Mouse (Mus musculus): ENCODE measurements at regions not wholly inside any gene's neighbourhood (a gene's known extent, or its start where the extent isn't known, plus 50 kb on each side); places are given as distances from the start of the nearest gene placed in this dataset.

DNA sequence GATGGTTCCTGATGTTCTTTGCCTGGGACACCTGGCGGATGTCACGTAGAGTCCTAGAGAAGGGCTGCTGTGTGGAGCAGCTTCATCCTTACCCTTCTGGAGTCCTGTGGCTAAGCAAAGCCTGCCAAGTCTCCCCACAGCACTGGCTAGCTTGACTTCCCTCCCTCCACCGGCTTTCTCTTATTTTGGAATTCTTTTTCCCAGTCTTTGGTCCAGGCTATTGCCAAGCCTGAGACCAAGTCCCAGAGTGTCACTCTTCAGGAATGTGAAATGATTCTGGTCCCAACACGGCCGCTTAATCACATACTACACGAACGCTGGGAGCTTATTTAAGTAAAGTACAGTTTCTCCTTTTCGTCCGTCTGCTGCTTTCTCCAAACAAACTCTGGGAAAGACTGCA is 146.4 kb downstream of the Fndc1 start:
- no peaks in the 10 kb centered on the region for H3K4me1 ChIP-seq
- WGBS: 93% methylated on average over 9 of the region's 9 CpGs
- no peaks in the 10 kb centered on the region for H3K27me3 ChIP-seq (ENCODE audit: poor library complexity, severe bottlenecking)
- no peak for DNase-seq (ENCODE audit: extremely low spot score, low spot score)
- H3K4me3 ChIP-seq: no peak overlapping the region
- no peaks in the 10 kb centered on the region for H3K9me3 ChIP-seq
- no peak overlapping the region for H3K27ac ChIP-seq
- no peaks in the 10 kb centered on the region for H3K36me3 ChIP-seq (replicated peaks)

- no peak overlapping the region for H3K27ac ChIP-seq
- no peak overlapping the region for H3K4me3 ChIP-seq
- H3K4me1 ChIP-seq: no peaks in the 10 kb centered on the region
- no peaks in the 10 kb centered on the region for H3K9me3 ChIP-seq
- DNase-seq (ENCODE audit: extremely low spot score, low spot score): no peak
- no peaks in the 10 kb centered on the region for H3K36me3 ChIP-seq (replicated peaks)
- H3K27me3 ChIP-seq (ENCODE audit: poor library complexity, severe bottlenecking): no peaks in the 10 kb centered on the region
These were observed 147.3 kb downstream of the Fndc1 start for GRCm38 (mm10) chr17:7679786-7680185.

- H3K27ac ChIP-seq: no peak overlapping the region
- no peaks in the 10 kb centered on the region for H3K27me3 ChIP-seq (ENCODE audit: poor library complexity, severe bottlenecking)
- no peaks in the 10 kb centered on the region for H3K36me3 ChIP-seq (replicated peaks)
- no peaks in the 10 kb centered on the region for H3K9me3 ChIP-seq
- DNase-seq (ENCODE audit: extremely low spot score, low spot score): no peak
- WGBS: 88% methylated on average over 9 of the region's 9 CpGs
- H3K4me1 ChIP-seq: no peaks in the 10 kb centered on the region
- no peak overlapping the region for H3K4me3 ChIP-seq
These were observed 148.2 kb downstream of the Fndc1 start for GRCm38 (mm10) chr17:7678898-7679297.

- no peaks in the 10 kb centered on the region for H3K27me3 ChIP-seq (ENCODE audit: poor library complexity, severe bottlenecking)
- 94% methylated on average over 7 of the region's 7 CpGs for WGBS
- H3K36me3 ChIP-seq (replicated peaks): no peaks in the 10 kb centered on the region
- H3K4me1 ChIP-seq: no peaks in the 10 kb centered on the region
- H3K9me3 ChIP-seq: no peaks in the 10 kb centered on the region
- H3K4me3 ChIP-seq: no peak overlapping the region
- no peak for DNase-seq (ENCODE audit: extremely low spot score, low spot score)
- H3K27ac ChIP-seq: no peak overlapping the region
These were observed 149.3 kb downstream of the Fndc1 start for GRCm38 (mm10) chr17:7677796-7678195.

DNA sequence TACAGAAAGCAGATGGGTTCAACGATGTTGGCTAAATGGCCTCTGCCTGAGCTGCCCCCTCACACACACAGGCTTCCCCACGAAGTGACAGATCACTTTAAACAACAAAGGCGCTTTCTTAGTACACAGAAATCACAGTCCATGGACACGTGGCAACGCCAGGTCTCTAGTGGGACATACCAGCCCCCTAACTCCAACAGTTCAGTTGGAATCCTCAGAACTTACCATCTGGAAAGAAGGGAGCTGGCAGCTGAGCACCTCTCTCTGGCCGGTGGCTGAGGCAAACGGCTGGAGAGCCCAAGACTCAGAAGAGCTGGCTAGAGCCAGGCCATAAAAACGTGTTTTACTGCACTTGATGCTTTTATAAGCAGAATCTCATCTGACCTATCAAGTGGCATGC is 149.8 kb downstream of the Fndc1 start:
- Histone ChIP-seq H3K4me3 (no peak overlapping the region), H3K9me3 (no peaks in the 10 kb centered on the region), H3K36me3 (replicated peaks) (no peaks in the 10 kb centered on the region), H3K27ac (no peak overlapping the region), H3K27me3 (ENCODE audit: poor library complexity, severe bottlenecking) (no peaks in the 10 kb centered on the region), H3K4me1 (no peaks in the 10 kb centered on the region)
- no peak for DNase-seq (ENCODE audit: extremely low spot score, low spot score)
- WGBS: 89% methylated on average over 8 of the region's 8 CpGs

GRCm38 (mm10) chr17:7676776-7677175 is 150.3 kb downstream of the Fndc1 start:
- no peaks in the 10 kb centered on the region for H3K4me1 ChIP-seq
- no peaks in the 10 kb centered on the region for H3K36me3 ChIP-seq (replicated peaks)
- H3K4me3 ChIP-seq: no peak overlapping the region
- no peaks in the 10 kb centered on the region for H3K27me3 ChIP-seq (ENCODE audit: poor library complexity, severe bottlenecking)
- DNase-seq (ENCODE audit: extremely low spot score, low spot score): no peak
- H3K27ac ChIP-seq: no peak overlapping the region
- no peaks in the 10 kb centered on the region for H3K9me3 ChIP-seq
- 85% methylated on average over 2 of the region's 2 CpGs for WGBS

- H3K27me3 ChIP-seq (ENCODE audit: poor library complexity, severe bottlenecking): no peaks in the 10 kb centered on the region
- H3K4me1 ChIP-seq: no peaks in the 10 kb centered on the region
- H3K27ac ChIP-seq: no peak overlapping the region
- no peaks in the 10 kb centered on the region for H3K9me3 ChIP-seq
- WGBS: 89% methylated on average over 2 of the region's 2 CpGs
- no peak for DNase-seq (ENCODE audit: extremely low spot score, low spot score)
- H3K4me3 ChIP-seq: no peak overlapping the region
- H3K36me3 ChIP-seq (replicated peaks): no peaks in the 10 kb centered on the region
These were observed 152.6 kb downstream of the Fndc1 start for GRCm38 (mm10) chr17:7674511-7674910.

- no peak overlapping the region for H3K27ac ChIP-seq
- WGBS: 70% methylated on average over 3 of the region's 3 CpGs
- H3K9me3 ChIP-seq: no peaks in the 10 kb centered on the region
- no peak for DNase-seq (ENCODE audit: extremely low spot score, low spot score)
- H3K36me3 ChIP-seq (replicated peaks): no peaks in the 10 kb centered on the region
- no peak overlapping the region for H3K4me3 ChIP-seq
- peaks cover 16% of the 10 kb centered on the region for H3K4me1 ChIP-seq
- no peaks in the 10 kb centered on the region for H3K27me3 ChIP-seq (ENCODE audit: poor library complexity, severe bottlenecking)
These were observed 159.3 kb downstream of the Fndc1 start for GRCm38 (mm10) chr17:7667826-7668225.

DNA sequence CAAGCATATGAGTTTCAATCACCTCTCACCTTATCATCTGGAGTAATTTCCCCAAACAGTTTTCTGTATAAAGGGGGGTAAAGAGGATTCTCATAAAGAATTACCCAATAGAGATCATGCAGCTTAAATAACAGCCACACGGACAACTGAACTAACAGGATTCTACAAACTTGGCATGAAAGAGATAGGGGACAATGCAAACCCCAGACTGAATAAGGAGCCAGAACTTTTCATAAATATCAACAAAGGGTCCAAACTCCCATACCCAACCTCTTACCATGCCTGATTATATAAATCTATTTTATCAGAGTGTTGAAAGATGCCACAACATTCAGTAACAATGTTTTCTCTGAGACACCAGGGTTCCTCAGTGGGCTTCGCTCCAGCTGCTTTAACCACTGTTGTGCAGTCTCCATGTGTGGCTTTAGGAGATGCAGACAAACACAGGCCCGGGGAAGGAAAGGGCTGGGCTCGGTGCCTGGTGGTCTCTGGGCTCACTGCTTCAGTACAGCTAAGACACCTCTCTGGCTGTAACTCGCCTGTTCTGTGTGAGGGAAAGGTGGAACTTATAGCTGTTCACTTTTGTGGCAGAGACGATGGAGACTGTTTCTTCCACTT is 160.2 kb downstream of the Fndc1 start:
- Histone ChIP-seq H3K9me3 (no peaks in the 10 kb centered on the region), H3K27ac (no peak overlapping the region), H3K4me3 (no peak overlapping the region), H3K27me3 (ENCODE audit: poor library complexity, severe bottlenecking) (no peaks in the 10 kb centered on the region), H3K4me1 (peaks cover 16% of the 10 kb centered on the region), H3K36me3 (replicated peaks) (no peaks in the 10 kb centered on the region)
- 79% methylated on average over 6 of the region's 6 CpGs for WGBS
- no peak for DNase-seq (ENCODE audit: extremely low spot score, low spot score)

DNA sequence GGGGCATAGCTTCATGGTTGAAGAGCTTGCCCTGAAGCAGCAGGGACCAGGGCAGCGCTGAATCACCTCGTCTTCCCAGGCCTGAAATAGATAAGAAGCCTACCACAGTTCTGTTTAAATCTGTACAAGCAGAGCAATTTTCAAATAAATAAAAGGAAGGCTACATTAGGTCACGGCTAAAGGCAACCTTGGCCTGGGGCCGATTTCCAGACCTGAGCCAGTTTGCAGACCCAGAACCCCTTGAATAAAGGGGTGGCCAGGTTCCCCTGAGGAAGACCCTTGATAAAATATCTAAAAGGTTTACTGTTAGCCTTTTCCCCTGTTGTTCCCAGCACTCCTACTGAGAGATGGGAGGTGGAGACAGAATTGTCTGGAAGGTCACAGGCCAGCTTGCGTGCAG is 160.9 kb downstream of the Fndc1 start:
- WGBS: 80% methylated on average over 5 of the region's 5 CpGs
- H3K4me3 ChIP-seq: no peak overlapping the region
- peaks cover 16% of the 10 kb centered on the region for H3K4me1 ChIP-seq
- H3K27me3 ChIP-seq (ENCODE audit: poor library complexity, severe bottlenecking): no peaks in the 10 kb centered on the region
- no peaks in the 10 kb centered on the region for H3K9me3 ChIP-seq
- H3K27ac ChIP-seq: no peak overlapping the region
- DNase-seq (ENCODE audit: extremely low spot score, low spot score): no peak
- no peaks in the 10 kb centered on the region for H3K36me3 ChIP-seq (replicated peaks)

DNA sequence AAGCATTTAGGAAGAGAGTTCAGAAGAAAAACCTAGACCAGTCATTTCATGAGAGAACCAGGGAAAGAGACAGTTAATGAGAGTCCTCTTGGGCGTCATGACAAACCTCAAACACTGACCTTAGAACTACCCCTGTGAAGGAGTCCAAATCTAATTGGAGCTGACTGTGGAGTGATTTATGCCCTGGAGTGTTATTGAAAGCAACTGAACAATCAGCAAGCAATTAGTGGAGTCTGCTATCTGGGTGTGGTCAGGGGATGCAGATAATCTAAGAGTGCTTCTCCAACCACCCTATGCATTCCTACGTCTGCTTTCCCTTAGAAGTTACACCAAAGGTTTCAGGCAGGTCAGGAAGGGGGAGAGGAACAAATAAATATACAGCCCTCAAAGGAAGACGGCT is 161.4 kb downstream of the Fndc1 start:
- WGBS: 41% methylated on average over 3 of the region's 3 CpGs
- H3K9me3 ChIP-seq: no peaks in the 10 kb centered on the region

DNA sequence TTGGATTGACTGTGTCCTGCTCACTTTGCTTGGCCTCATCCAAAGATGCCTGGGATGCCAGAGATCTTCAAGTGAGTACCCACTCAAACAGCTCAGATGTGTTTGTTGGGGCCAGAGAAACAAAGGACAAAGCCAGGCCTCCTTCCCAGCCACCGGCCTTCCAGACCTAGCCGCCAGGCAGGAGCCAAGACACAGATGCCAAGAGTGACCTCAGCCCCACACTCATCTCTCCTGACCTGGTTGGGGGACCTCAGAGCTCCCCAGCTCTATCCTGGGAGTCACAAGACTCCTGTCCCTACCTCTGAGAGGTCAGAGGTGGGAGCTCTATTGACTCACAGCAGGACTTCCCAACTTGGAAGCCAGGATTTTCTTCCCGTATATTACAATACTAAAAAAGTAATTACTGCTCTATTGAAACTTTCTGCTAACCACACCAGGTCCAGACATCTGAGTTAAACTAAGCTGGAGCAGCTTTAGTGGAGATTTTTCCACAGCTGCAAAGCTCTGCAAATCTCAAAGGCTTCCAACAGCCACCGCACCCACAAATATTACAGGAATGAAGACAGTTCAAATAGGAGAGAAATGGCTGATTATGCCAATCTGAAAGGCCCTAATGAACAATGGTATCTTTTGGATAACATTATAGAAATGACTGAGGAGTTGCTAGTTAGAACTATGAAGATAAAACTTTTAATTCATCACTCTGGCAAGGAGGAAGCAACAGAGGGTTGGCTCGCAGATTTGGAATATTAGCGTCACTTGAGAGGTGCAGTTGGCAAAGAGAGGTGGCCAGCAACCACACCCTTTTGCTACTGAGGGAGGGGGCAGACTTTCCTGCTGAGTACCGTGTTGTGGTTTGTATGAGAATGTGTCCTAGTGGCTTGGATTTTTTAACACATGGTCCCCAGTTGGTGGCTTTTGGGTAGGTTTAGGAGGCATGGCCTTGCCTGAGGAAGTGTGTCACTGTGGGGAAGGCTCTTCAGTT is 162.9 kb downstream of the Fndc1 start:
- no peaks in the 10 kb centered on the region for H3K27me3 ChIP-seq (ENCODE audit: poor library complexity, severe bottlenecking)
- WGBS: 83% methylated on average over 7 of the region's 7 CpGs
- no peaks in the 10 kb centered on the region for H3K9me3 ChIP-seq
- DNase-seq (ENCODE audit: extremely low spot score, low spot score): no peak
- no peak overlapping the region for H3K4me3 ChIP-seq
- H3K36me3 ChIP-seq (replicated peaks): no peaks in the 10 kb centered on the region
- no peak overlapping the region for H3K27ac ChIP-seq
- H3K4me1 ChIP-seq: peaks cover 16% of the 10 kb centered on the region

More for the DNA sequence above, 161.4 kb downstream of the Fndc1 start:
- H3K27me3 ChIP-seq (ENCODE audit: poor library complexity, severe bottlenecking): no peaks in the 10 kb centered on the region
- H3K36me3 ChIP-seq (replicated peaks): no peaks in the 10 kb centered on the region
- DNase-seq (ENCODE audit: extremely low spot score, low spot score): no peak
- no peak overlapping the region for H3K27ac ChIP-seq
- H3K4me3 ChIP-seq: no peak overlapping the region
- peaks cover 16% of the 10 kb centered on the region for H3K4me1 ChIP-seq

DNA sequence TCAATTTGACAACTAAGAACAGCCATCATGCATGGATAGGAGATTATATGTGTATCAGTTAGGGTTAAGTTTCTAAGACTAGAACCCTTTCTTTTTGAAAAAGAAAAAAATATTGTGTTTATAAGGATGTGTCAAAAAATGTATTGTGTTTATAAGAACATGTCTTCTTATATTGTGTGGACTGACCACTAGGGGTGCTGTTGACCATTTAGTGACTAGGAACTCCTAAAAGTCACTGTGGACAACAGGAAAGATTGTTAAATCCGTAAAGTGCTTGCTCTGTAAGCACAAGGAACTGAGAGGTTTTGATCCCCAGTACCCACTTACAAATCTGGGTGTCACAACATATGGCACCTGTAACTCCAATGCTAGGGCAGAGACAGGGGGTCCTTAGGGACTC is 170.6 kb downstream of the Fndc1 start:
- Histone ChIP-seq H3K9me3 (no peaks in the 10 kb centered on the region), H3K4me1 (no peaks in the 10 kb centered on the region), H3K27ac (no peak overlapping the region), H3K27me3 (ENCODE audit: poor library complexity, severe bottlenecking) (no peaks in the 10 kb centered on the region), H3K36me3 (replicated peaks) (no peaks in the 10 kb centered on the region), H3K4me3 (no peak overlapping the region)
- WGBS: 67% methylated on average over 1 of the region's 1 CpGs
- no peak for DNase-seq (ENCODE audit: extremely low spot score, low spot score)

All from forebrain, embryonic 10.5 days (tissue).